Mouse (Mus musculus) heart, adult 2 months (tissue): ENCODE data around the gene Spcs3. TPM values are rescaled to one million over a fixed set of nuclear protein-coding genes. Genes with fewer than 3 reads are reported as not detected.
A peak's percentile ranks its signal among the peaks of the same experiment; 100 is the strongest.

Experiments used
- DNase-seq, 2 experiments: peaks; one replicate each; pipeline ENCODE4 v3.0.0; 2021
- H3K27ac ChIP-seq: fragments of 200-600 bp; 2 replicates; pipeline ENCODE4 v1.8.1; 2022
- H3K27me3 ChIP-seq: fragments of 200-500 bp; 2 replicates; pipeline ENCODE4 v1.6.1; 2012; ENCODE audit warnings: mild to moderate bottlenecking, low read length, inconsistent platforms, mixed read lengths; ENCODE audit not compliant: control insufficient read depth, insufficient read depth
- H3K36me3 ChIP-seq: fragments of 200-500 bp; 2 replicates; pipeline ENCODE4 v1.6.1; 2012; ENCODE audit warnings: low read length, inconsistent platforms; ENCODE audit not compliant: control insufficient read depth, insufficient read depth
- H3K4me1 ChIP-seq: fragments of 200-500 bp; 2 replicates; pipeline ENCODE4 v1.6.1; 2011; ENCODE audit warnings: low read length; ENCODE audit not compliant: control insufficient read depth, insufficient read depth
- H3K4me3 ChIP-seq: fragments of 200-600 bp; 2 replicates; pipeline ENCODE4 v1.8.1; 2022
- H3K79me2 ChIP-seq: fragments of 200-500 bp; replicated peaks from 2 replicates; pipeline ENCODE4 v1.6.1; 2012; ENCODE audit warnings: mild to moderate bottlenecking, inconsistent platforms, low read length, moderate library complexity, mixed read lengths; ENCODE audit not compliant: control insufficient read depth, insufficient read depth
- H3K9ac ChIP-seq: fragments of 200-500 bp; 2 replicates; pipeline ENCODE4 v1.6.1; 2012; ENCODE audit warnings: low read depth, mild to moderate bottlenecking, control low read depth, inconsistent platforms, low read length, mixed read lengths
- CTCF ChIP-seq: fragments of 200-600 bp; IDR thresholded peaks from 2 replicates; pipeline ENCODE4 v1.8.1; 2022; ENCODE audit warnings: antibody characterized with exemption, mild to moderate bottlenecking, moderate library complexity
- EP300 ChIP-seq: fragments of 200-500 bp; IDR thresholded peaks from 2 replicates; pipeline ENCODE4 v1.6.1; 2011; ENCODE audit warnings: low read depth, low read length, control low read depth; ENCODE audit not compliant: insufficient read depth
- POLR2A ChIP-seq: fragments of 200-500 bp; IDR thresholded peaks from 2 replicates; pipeline ENCODE4 v1.6.1; 2011; ENCODE audit warnings: mild to moderate bottlenecking, low read depth, low read length, control low read depth; ENCODE audit not compliant: insufficient read depth
- WGBS: fragments of 180-500 bp; shearing (Covaris S2); methylation state at CpG from one replicate; pipeline ENCODE4 v1.1.7; 2018; 5-methylcytosine and 5-hydroxymethylcytosine counted together
- intact Hi-C: fragments of 180-260 bp; cut with DNase I; formaldehyde crosslinking; loops from one replicate; pipeline ENCODE4 v1.15.1; 2025
- polyA plus RNA-seq: library from polyadenylated mRNA; depleted of rRNA; stranded (reverse); fragments of >200 nt; gene quantifications from 2 replicates; pipeline ENCODE4 v1.2.3, GENCODE M21; 2012
- total RNA-seq, 2 experiments: library from RNA; stranded (reverse); gene quantifications; 2 replicates each; pipeline ENCODE4 v1.2.3; 2021

Gene Spcs3
- total and polyA plus RNA-seq, 3 experiments, result 11.2 to 56.8 (median 44.8) TPM

GRCm38 (mm10) chr8:54562137-54562536 is 32.3 kb upstream of the Spcs3 start:
- no peak overlapping the region for H3K27ac ChIP-seq
- intact Hi-C loops, result no loop called here
- no peaks in the 10 kb centered on the region for H3K79me2 ChIP-seq
- H3K36me3 ChIP-seq, result no peaks in the 10 kb centered on the region
- no peak overlapping the region for H3K9ac ChIP-seq
- no peak for TF ChIP-seq EP300
- TF ChIP-seq CTCF, result no peak
- no peak for TF ChIP-seq POLR2A
- 20% methylated on average over 4 of the region's 4 CpGs for WGBS
- no peak overlapping the region for H3K4me3 ChIP-seq
- no peaks in the 10 kb centered on the region for H3K4me1 ChIP-seq
- DNase-seq, result no peak
- no peaks in the 10 kb centered on the region for H3K27me3 ChIP-seq

GRCm38 (mm10) chr8:54554921-54555320 is 25.1 kb upstream of the Spcs3 start:
- intact Hi-C loops, result no loop called here
- Histone ChIP-seq H3K9ac (no peak overlapping the region), H3K4me1 (no peaks in the 10 kb centered on the region), H3K4me3 (no peak overlapping the region), H3K79me2 (no peaks in the 10 kb centered on the region), H3K36me3 (no peaks in the 10 kb centered on the region), H3K27ac (no peak overlapping the region), H3K27me3 (no peaks in the 10 kb centered on the region)
- WGBS, result 67% methylated on average over 2 of the region's 2 CpGs
- TF ChIP-seq EP300 (no peak), CTCF (no peak), POLR2A (no peak)
- no peak for DNase-seq

- TF ChIP-seq CTCF (no peak), EP300 (no peak), POLR2A (no peak)
- Histone ChIP-seq H3K9ac (no peak overlapping the region), H3K27ac (no peak overlapping the region), H3K4me3 (no peak overlapping the region), H3K4me1 (no peaks in the 10 kb centered on the region), H3K36me3 (no peaks in the 10 kb centered on the region), H3K79me2 (no peaks in the 10 kb centered on the region), H3K27me3 (no peaks in the 10 kb centered on the region)
- WGBS, result 88% methylated on average over 12 of the region's 12 CpGs
- intact Hi-C loops, result no loop called here
- DNase-seq, result no peak
These were observed 20.3 kb upstream of the Spcs3 start for GRCm38 (mm10) chr8:54550026-54550574.

GRCm38 (mm10) chr8:54548383-54548782 is 18.6 kb upstream of the Spcs3 start:
- Histone ChIP-seq H3K9ac (no peak overlapping the region), H3K27ac (no peak overlapping the region), H3K27me3 (no peaks in the 10 kb centered on the region), H3K79me2 (no peaks in the 10 kb centered on the region), H3K4me3 (no peak overlapping the region), H3K36me3 (no peaks in the 10 kb centered on the region), H3K4me1 (no peaks in the 10 kb centered on the region)
- no peak for TF ChIP-seq CTCF
- TF ChIP-seq EP300, result no peak
- no peak for TF ChIP-seq POLR2A
- WGBS, result 56% methylated on average over 6 of the region's 6 CpGs
- peak in 1 of 2 experiments; percentile 15 for DNase-seq
- intact Hi-C loops, result no loop called here

- TF ChIP-seq CTCF (no peak), EP300 (no peak), POLR2A (no peak)
- Histone ChIP-seq H3K27ac (no peak overlapping the region), H3K4me3 (no peak overlapping the region), H3K9ac (no peak overlapping the region), H3K36me3 (no peaks in the 10 kb centered on the region), H3K4me1 (no peaks in the 10 kb centered on the region), H3K79me2 (no peaks in the 10 kb centered on the region), H3K27me3 (no peaks in the 10 kb centered on the region)
- intact Hi-C loops, result no loop called here
- 33% methylated on average over 1 of the region's 1 CpGs for WGBS
- no peak for DNase-seq
These were observed 11.5 kb upstream of the Spcs3 start for GRCm38 (mm10) chr8:54541331-54541730.

- no peak for DNase-seq
- Histone ChIP-seq H3K79me2 (no peaks in the 10 kb centered on the region), H3K9ac (no peak overlapping the region), H3K4me3 (no peak overlapping the region), H3K36me3 (no peaks in the 10 kb centered on the region), H3K4me1 (no peaks in the 10 kb centered on the region), H3K27me3 (no peaks in the 10 kb centered on the region), H3K27ac (no peak overlapping the region)
- peak; percentile 73 for TF ChIP-seq CTCF
- TF ChIP-seq EP300, result no peak
- intact Hi-C loops, result loop anchor here (1.0 to 5.0 kb wide), 2 partner anchors 75 to 123 kb away; no protein-coding TSS in a partner anchor
- WGBS, result 84% methylated on average over 3 of the region's 3 CpGs
These were observed 7.5 kb upstream of the Spcs3 start for GRCm38 (mm10) chr8:54537285-54537684.
